ENCODE assay signal across 18 mouse cellular contexts in genomic region chr8:122049923-122050322, GRCm38 (mm10).
"Had no signal": no experiment of that assay in that cellular context is flagged by ENCODE, and none has a peak within 500 bp of the region (broad histone marks: within the 10 kb centered on the region; RNA-seq: fewer than 3 reads in every experiment).

No protein-coding gene starts in this region.

- H3K9me3 ChIP-seq: limb, embryonic 10.5 days; limb, embryonic 13.5 days; liver, embryonic 12.5 days; liver, embryonic 15.5 days; lung, embryonic 15.5 days; midbrain, embryonic 12.5 days had no signal

- DNase-seq: kidney, adult 18-20 months; kidney, adult 9 months; kidney, postnatal 14 days; kidney, postnatal 4 days; liver; lung, adult 18-20 months; right cerebral cortex, adult 18-20 months; right cerebral cortex, postnatal 14 days; right cerebral cortex, postnatal 4 days; thymus, adult 18-20 months; thymus, postnatal 36 days had no signal

- H3K27ac ChIP-seq: limb, embryonic 10.5 days; limb, embryonic 13.5 days; liver, embryonic 12.5 days; liver, embryonic 15.5 days; lung, embryonic 15.5 days; midbrain, embryonic 12.5 days had no signal

- H3K4me3 ChIP-seq: limb, embryonic 10.5 days; limb, embryonic 13.5 days; liver, embryonic 12.5 days; liver, embryonic 15.5 days; lung, embryonic 15.5 days; midbrain, embryonic 12.5 days had no signal

- H3K36me3 ChIP-seq: limb, embryonic 10.5 days; limb, embryonic 13.5 days; liver, embryonic 12.5 days; liver, embryonic 15.5 days; lung, embryonic 15.5 days; midbrain, embryonic 12.5 days had no signal

- H3K4me1 ChIP-seq: liver, embryonic 12.5 days; liver, embryonic 15.5 days; lung, embryonic 15.5 days; midbrain, embryonic 12.5 days had no signal

- H3K27me3 ChIP-seq: limb, embryonic 13.5 days; liver, embryonic 15.5 days; lung, embryonic 15.5 days; midbrain, embryonic 12.5 days had no signal

- H3K4me2 ChIP-seq: limb, embryonic 13.5 days; liver, embryonic 12.5 days; liver, embryonic 15.5 days; lung, embryonic 15.5 days; midbrain, embryonic 12.5 days had no signal

- ATAC-seq: intestine, embryonic 16.5 days; liver, embryonic 12.5 days had no signal

- H3K9ac ChIP-seq: limb, embryonic 13.5 days; liver, embryonic 12.5 days; liver, embryonic 15.5 days; lung, embryonic 15.5 days; midbrain, embryonic 12.5 days had no signal
